Mouse (Mus musculus) heart, adult 2 months (tissue): ENCODE results near the gene Ppp3ca. TPM values are rescaled to one million over a fixed set of nuclear protein-coding genes. Genes with fewer than 3 reads are reported as not detected.

ENCODE experiments used
- DNase-seq, 2 experiments: peaks; one replicate each; pipeline ENCODE4 v3.0.0; 2021
- H3K27ac ChIP-seq: fragments of 200-600 bp; 2 replicates; pipeline ENCODE4 v1.8.1; 2022
- H3K27me3 ChIP-seq: fragments of 200-500 bp; 2 replicates; pipeline ENCODE4 v1.6.1; 2012; ENCODE audit warnings: mild to moderate bottlenecking, low read length, inconsistent platforms, mixed read lengths; ENCODE audit not compliant: control insufficient read depth, insufficient read depth
- H3K36me3 ChIP-seq: fragments of 200-500 bp; 2 replicates; pipeline ENCODE4 v1.6.1; 2012; ENCODE audit warnings: low read length, inconsistent platforms; ENCODE audit not compliant: control insufficient read depth, insufficient read depth
- H3K4me1 ChIP-seq: fragments of 200-500 bp; 2 replicates; pipeline ENCODE4 v1.6.1; 2011; ENCODE audit warnings: low read length; ENCODE audit not compliant: control insufficient read depth, insufficient read depth
- H3K4me3 ChIP-seq: fragments of 200-600 bp; 2 replicates; pipeline ENCODE4 v1.8.1; 2022
- H3K79me2 ChIP-seq: fragments of 200-500 bp; replicated peaks from 2 replicates; pipeline ENCODE4 v1.6.1; 2012; ENCODE audit warnings: mild to moderate bottlenecking, inconsistent platforms, low read length, moderate library complexity, mixed read lengths; ENCODE audit not compliant: control insufficient read depth, insufficient read depth
- H3K9ac ChIP-seq: fragments of 200-500 bp; 2 replicates; pipeline ENCODE4 v1.6.1; 2012; ENCODE audit warnings: low read depth, mild to moderate bottlenecking, control low read depth, inconsistent platforms, low read length, mixed read lengths
- CTCF ChIP-seq: fragments of 200-600 bp; IDR thresholded peaks from 2 replicates; pipeline ENCODE4 v1.8.1; 2022; ENCODE audit warnings: antibody characterized with exemption, mild to moderate bottlenecking, moderate library complexity
- EP300 ChIP-seq: fragments of 200-500 bp; IDR thresholded peaks from 2 replicates; pipeline ENCODE4 v1.6.1; 2011; ENCODE audit warnings: low read depth, low read length, control low read depth; ENCODE audit not compliant: insufficient read depth
- POLR2A ChIP-seq: fragments of 200-500 bp; IDR thresholded peaks from 2 replicates; pipeline ENCODE4 v1.6.1; 2011; ENCODE audit warnings: mild to moderate bottlenecking, low read depth, low read length, control low read depth; ENCODE audit not compliant: insufficient read depth
- WGBS: fragments of 180-500 bp; shearing (Covaris S2); methylation state at CpG from one replicate; pipeline ENCODE4 v1.1.7; 2018; 5-methylcytosine and 5-hydroxymethylcytosine counted together
- intact Hi-C: fragments of 180-260 bp; cut with DNase I; formaldehyde crosslinking; loops from one replicate; pipeline ENCODE4 v1.15.1; 2025
- polyA plus RNA-seq: library from polyadenylated mRNA; depleted of rRNA; stranded (reverse); fragments of >200 nt; gene quantifications from 2 replicates; pipeline ENCODE4 v1.2.3, GENCODE M21; 2012
- total RNA-seq, 2 experiments: library from RNA; stranded (reverse); gene quantifications; 2 replicates each; pipeline ENCODE4 v1.2.3; 2021

Ppp3ca gene
- total and polyA plus RNA-seq, 3 experiments: 18.3 to 44.3 (median 41.7) TPM

DNA sequence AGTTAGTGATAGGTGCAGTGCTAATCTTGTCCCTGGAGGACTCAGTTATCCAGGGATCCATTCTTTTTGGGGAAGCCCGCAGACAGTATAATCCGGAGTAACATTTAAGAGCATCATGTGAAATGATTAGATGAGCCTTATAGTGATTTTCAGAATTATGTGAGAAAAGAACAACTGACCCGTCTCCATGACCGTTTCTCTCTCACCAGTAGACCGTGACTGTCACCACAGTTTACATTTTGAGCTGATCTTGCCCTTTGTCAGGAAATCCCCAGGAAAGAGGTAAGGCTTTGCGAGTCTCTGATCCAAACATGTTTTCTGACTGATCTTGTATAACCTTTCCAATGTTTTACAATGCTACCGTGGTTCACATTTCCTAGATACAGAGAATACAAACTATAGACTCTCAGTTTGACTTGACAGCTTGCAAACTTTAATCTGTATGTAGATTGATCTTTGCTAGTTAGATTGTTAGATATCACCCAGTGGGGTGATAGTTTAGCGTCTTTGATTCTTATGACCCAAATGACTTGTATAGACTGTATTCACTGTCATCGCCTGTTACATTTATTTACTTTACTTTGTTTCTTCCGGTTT is 40.5 kb downstream of the Ppp3ca start:
- WGBS: 58% methylated on average over 10 of the region's 10 CpGs
- Histone ChIP-seq H3K27me3 (no peaks in the 10 kb centered on the region), H3K36me3 (peaks cover 34% of the 10 kb centered on the region), H3K4me1 (peaks cover 19% of the 10 kb centered on the region), H3K27ac (peak overlapping the region; percentile 1; the same call in 1 of the 2 replicates), H3K9ac (no peak overlapping the region), H3K79me2 (peaks cover 6% of the 10 kb centered on the region; the same call in 1 of the 2 replicates), H3K4me3 (no peak overlapping the region)
- no peak for DNase-seq
- intact Hi-C loops: no loop called here
- TF ChIP-seq POLR2A: no peak
- TF ChIP-seq EP300: no peak
- TF ChIP-seq CTCF: no peak

DNA sequence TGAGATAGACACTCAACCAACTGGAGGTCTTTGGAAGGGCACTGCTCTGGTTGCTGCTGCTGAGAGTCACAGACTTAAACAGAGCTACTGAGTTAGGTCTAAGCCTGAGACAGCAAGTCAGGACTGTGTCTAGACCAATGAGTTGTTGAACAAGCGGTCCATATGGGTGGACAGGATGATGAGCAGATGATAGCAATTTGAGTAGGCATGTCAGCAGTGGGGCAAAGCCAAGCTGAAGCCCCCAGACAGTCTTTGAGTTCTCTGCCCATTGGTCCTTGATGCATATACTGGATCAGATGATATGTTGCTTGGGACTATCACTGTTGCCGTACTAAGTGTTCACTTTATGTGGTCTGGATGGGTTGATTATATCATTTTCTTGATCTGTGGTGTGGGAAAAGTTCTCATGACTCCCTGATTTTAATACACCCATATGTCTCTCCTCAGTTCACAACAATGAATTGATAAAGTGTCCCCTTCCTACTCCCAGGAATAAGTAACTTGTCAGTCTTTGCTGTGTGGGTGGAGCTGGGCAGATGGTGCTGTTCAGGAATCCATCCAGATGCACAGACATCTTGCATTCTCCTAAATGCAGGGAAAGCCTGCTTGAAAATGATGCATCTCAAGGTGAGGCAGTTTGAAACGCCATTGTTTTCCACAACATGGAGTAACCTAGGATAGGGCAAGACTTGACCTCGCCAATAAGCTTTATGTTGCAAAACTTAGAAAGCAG is 44.5 kb downstream of the Ppp3ca start:
- H3K27me3 ChIP-seq: no peaks in the 10 kb centered on the region
- no peak overlapping the region for H3K9ac ChIP-seq
- H3K4me1 ChIP-seq: peaks cover 12% of the 10 kb centered on the region
- TF ChIP-seq EP300 (no peak), CTCF (no peak), POLR2A (no peak)
- intact Hi-C loops: loop anchor here (5.0 kb wide), 1 partner anchor 48 kb away; no protein-coding TSS in a partner anchor
- no peak overlapping the region for H3K27ac ChIP-seq
- WGBS: 95% methylated on average over 4 of the region's 4 CpGs
- DNase-seq: no peak
- H3K79me2 ChIP-seq: peaks cover 9% of the 10 kb centered on the region
- peaks cover 12% of the 10 kb centered on the region for H3K36me3 ChIP-seq
- H3K4me3 ChIP-seq: no peak overlapping the region

DNA sequence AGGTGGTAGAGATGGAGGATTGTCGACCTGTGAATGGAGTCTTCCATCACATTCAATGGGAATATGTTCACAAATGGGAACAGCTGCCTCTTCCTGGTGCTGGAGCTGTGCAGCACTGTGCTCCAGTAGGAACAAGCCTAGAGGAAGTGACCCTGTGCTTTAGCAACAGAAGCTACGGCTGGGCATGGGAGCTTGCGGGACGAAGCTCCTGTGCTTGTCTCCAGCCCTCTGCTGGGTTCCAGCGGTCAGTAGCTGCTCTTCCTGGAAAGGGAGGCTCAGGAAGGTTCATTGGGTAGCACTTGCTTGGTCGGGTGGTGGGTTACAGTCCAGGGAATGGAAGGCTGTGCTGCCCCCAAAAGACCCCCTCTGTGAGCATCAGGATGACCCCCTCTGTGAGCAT is 46.3 kb downstream of the Ppp3ca start:
- Histone ChIP-seq H3K4me3 (no peak overlapping the region), H3K27ac (no peak overlapping the region), H3K79me2 (peaks cover 8% of the 10 kb centered on the region), H3K4me1 (peaks cover 7% of the 10 kb centered on the region), H3K36me3 (no peaks in the 10 kb centered on the region), H3K9ac (no peak overlapping the region), H3K27me3 (no peaks in the 10 kb centered on the region)
- no peak for DNase-seq
- TF ChIP-seq POLR2A: no peak
- no peak for TF ChIP-seq EP300
- no peak for TF ChIP-seq CTCF
- WGBS: 53% methylated on average over 6 of the region's 6 CpGs
- intact Hi-C loops: loop anchor here (5.0 kb wide), 1 partner anchor 46 kb away; no protein-coding TSS in a partner anchor

DNA sequence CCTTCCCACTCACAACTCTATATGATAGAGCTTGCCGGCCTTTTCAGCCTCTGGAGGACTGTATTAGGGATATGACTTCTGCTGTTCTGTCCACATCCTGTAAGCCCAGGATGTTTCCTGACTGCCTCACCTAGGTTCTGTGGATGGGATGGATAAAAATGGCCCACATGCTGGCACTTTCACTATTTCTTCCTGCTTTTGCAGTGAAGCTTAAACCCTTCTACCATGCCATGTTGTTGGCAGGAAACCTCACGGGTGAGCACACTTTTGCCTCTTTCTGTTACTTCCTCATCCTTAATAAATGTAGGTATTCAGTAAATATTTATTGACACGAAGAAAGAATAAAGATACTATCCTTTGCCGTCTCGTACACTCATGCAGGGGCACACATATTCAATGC is 48.5 kb downstream of the Ppp3ca start:
- Histone ChIP-seq H3K27ac (no peak overlapping the region), H3K4me3 (no peak overlapping the region), H3K36me3 (peaks cover 1% of the 10 kb centered on the region), H3K79me2 (peaks cover 8% of the 10 kb centered on the region), H3K9ac (no peak overlapping the region), H3K4me1 (peaks cover 12% of the 10 kb centered on the region), H3K27me3 (no peaks in the 10 kb centered on the region)
- DNase-seq: no peak
- 86% methylated on average over 5 of the region's 5 CpGs for WGBS
- intact Hi-C loops: loop anchor here (5.0 kb wide), 1 partner anchor 44 kb away; no protein-coding TSS in a partner anchor
- TF ChIP-seq EP300 (no peak), POLR2A (no peak), CTCF (no peak)

DNA sequence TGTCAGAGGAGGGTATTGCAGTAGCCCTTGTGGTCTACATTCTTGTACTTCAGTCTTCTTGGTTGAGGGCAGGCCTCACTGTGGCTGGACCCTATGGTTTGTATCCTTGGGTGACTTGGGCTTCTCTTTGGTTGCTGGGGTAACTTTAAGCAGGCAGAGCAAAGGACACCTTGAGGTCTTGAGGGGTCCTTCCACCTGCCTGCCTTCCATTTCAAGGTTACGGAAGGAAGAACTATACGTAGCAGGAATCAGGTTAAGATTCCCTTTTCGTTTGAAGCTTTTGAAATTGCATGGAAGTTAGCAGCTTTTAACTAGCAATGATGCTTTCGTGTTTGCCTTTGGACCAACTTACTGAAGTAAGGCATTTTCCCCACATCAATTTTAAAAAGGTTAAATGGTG is 51.3 kb downstream of the Ppp3ca start:
- DNase-seq: no peak
- Histone ChIP-seq H3K79me2 (peaks cover 8% of the 10 kb centered on the region), H3K4me1 (peaks cover 19% of the 10 kb centered on the region), H3K27me3 (no peaks in the 10 kb centered on the region), H3K36me3 (peaks cover 18% of the 10 kb centered on the region), H3K9ac (no peak overlapping the region), H3K27ac (no peak overlapping the region), H3K4me3 (no peak overlapping the region)
- intact Hi-C loops: no loop called here
- WGBS: 90% methylated on average over 4 of the region's 4 CpGs
- no peak for TF ChIP-seq CTCF
- no peak for TF ChIP-seq POLR2A
- no peak for TF ChIP-seq EP300
